Mouse (Mus musculus) 3T3-L1 (cell line): Measurements from ENCODE around the gene Mpst.
A peak's percentile ranks its signal among the peaks of the same experiment; 100 is the strongest.

Experiments
- DNase-seq: peaks from one replicate; pipeline ENCODE4 v3.0.0-alpha.2; 2015; ENCODE audit warnings: low read depth, low spot score

Mpst gene

GRCm38 (mm10) chr15:78436380-78437192 lies 30.4 kb downstream of the Mpst start:
- peak; percentile 88 for DNase-seq

GRCm38 (mm10) chr15:78437237-78438017 lies 31.2 kb downstream of the Mpst start:
- DNase-seq = peak; percentile 56

DNA sequence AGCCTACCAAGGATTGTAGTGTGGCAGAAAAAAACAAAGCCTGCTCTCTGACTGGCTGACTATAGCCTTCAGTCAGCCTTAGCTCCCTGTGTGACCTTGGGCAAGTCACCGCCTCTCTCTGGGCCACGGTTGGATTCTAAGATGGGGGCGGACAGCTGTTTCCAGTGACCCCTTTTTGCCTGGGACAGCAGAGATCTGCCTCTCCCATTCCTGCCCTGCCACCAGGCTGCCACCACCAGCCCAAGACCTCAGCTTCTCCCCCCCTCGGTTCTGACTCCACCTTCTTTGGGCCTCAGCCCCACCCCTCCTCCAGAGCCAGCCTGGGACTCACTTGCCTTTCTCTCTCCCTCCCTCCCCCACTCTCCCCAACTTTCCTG lies 31.8 kb downstream of the Mpst start:
- no peak for DNase-seq

- DNase-seq = no peak
Observed at GRCm38 (mm10) chr15:78438505-78438904, 32.3 kb downstream of the Mpst start.

DNA sequence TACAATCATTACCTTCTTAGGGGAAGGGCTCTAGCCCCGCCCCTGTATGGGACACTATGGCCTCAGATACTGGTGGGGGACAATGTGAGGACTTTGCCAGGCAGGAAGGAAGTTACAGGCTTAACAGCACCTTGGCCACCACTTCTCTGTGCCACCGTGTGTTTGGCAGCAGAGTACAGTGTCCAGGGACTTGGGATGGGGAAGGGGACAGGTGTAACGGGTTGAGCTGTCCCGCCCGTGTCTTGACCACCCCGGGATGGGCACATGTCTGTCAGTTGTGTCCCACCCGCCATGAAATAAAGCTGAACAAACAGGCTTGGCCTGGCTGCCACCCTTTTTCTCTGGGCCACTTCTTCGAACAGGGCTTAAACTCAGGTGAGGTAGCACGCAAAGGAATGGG lies 32.8 kb downstream of the Mpst start:
- DNase-seq = no peak

DNA sequence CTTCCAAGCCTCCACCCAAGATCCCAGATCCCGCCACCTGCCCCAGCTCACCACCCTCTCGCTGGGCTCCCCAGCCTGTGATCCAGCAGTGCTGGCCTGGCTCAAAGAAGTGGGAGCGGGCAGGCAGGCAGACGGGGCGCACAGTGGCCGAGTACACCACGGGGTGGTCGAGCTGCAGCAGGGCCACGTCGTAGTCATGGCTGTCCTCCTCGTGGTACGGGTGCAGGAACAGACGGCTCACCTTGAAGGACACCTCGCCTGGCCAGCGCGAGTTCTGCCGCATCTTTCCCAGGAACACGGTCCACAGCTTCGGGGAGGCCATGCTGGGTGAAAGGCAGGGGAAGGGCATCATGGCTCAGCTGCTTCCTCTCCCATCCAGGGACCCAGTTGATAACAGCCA lies 36.0 kb downstream of the Mpst start:
- DNase-seq = no peak

GRCm38 (mm10) chr15:78443857-78444256 lies 37.6 kb downstream of the Mpst start:
- DNase-seq = no peak

GRCm38 (mm10) chr15:78447121-78447520 lies 40.9 kb downstream of the Mpst start:
- no peak for DNase-seq

GRCm38 (mm10) chr15:78447746-78448535 lies 41.7 kb downstream of the Mpst start:
- peak; percentile 98 for DNase-seq

- DNase-seq = no peak
Observed at GRCm38 (mm10) chr15:78449131-78449530, 42.9 kb downstream of the Mpst start.

DNA sequence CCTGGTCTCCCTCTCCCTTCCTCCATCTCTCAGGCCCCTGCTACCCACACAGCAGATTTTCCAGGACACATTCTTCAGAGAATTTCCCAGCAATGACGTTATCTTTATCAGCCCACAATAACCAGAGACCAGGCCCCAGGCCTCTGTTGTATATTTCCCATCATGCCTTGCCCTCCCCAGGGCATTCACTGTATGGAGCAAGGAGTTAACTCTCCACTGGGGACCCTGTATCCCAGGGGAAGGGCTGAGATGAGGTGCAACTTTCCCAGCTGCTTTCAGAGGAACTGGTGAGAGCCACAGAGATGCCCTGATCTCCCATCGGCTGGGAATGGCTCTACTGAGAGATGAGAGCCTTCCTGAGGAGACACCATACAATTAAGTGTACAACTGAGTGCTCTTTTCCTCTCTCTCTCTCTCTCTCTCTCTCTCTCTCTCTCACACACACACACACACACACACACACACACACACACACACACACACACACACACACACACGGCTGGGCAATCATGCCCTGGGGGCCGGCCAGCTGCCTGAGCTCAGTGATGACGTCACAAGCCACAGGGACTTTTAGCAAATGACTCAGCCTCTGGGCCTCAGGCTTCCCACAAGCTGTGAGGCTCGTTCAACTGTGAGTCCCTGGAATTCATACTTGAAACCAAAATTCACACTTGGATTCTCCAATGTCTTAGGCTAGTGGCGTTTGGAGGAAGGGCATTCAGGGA lies 43.6 kb downstream of the Mpst start:
- DNase-seq = peak; percentile 98

GRCm38 (mm10) chr15:78450419-78450768 lies 44.2 kb downstream of the Mpst start:
- peak; percentile 84 for DNase-seq

GRCm38 (mm10) chr15:78451201-78451600 lies 45.0 kb downstream of the Mpst start:
- no peak for DNase-seq

GRCm38 (mm10) chr15:78452929-78453328 lies 46.7 kb downstream of the Mpst start:
- peak; percentile 40 for DNase-seq

DNA sequence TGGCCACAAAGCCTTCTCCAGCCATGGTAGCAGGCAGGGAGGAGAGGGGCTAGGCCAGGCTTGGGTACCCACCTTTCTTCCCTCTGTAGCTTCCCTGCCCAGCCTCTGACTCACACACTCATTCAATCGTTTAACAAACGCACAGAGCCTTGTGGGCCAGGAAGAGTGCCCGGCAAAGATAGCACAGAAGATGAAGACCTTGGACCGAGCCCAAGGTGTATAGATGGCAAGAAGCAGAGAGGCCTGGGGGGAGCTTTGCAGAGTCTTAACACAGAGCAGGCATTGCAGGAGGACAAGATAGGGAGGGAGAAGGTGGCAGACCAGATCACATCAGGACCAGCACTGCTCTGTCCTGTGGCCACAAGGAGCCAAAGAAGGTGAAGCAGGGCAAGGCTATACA lies 49.0 kb downstream of the Mpst start:
- no peak for DNase-seq

DNA sequence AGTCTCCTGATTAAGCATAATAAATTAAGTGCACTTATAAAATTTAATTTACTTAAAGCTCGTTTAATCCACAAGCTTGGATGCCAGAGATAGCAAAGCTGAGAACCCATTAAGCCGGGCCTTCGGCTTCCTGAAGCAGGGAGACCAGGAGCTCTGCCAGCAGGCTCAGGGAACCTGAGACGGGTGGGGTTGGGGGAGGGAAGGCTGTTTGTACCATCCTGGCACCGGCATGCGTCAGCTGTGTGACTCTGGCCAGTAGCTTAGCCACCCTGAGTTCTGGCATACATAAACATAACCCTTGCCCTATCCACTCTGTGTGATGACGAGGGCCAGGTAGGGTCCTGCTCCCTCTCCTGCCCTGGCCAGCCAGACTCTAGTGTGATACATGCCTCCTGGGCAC lies 49.8 kb downstream of the Mpst start:
- no peak for DNase-seq

DNA sequence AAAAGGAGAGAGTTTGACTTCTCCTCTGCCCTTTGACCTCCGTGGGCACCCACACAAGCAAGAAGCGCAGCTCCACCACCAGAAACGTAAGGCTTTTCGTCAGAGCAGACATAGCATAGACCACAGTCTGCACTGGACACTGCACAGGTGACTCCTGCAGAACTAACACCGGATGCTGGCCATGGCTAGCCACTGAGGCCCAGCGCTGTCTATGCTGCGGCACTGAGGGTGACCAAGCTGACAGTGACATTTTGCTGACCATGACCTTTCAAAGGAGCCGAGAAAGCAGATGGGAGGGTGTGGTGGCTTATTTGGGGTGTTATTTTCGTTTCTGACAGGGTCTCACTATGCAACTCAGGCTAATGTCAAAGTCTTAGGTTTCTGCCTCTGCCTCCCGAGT lies 51.0 kb downstream of the Mpst start:
- DNase-seq = no peak

DNA sequence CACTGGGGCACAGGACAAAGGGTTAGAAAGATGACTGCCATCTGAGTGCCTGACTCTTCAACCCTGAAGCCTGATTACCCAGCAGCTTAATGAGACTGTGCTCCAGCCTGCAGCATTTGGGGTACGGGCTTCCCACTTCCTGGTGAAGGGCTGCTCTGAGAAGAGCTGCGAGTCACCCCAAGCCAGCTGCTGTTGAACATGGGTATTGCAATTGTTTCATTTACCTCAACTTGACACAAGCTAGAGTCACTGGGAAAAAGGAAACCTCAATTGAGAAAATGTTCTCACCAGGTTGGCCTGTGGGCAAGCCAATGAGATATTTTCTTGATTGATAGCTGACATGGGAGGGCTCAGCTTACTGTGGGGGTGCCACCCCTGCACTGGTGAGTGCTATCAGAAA lies 56.8 kb downstream of the Mpst start:
- no peak for DNase-seq
